Mouse (Mus musculus): ENCODE results near the gene Dcun1d2. TPM values are rescaled to one million over a fixed set of nuclear protein-coding genes. Genes with fewer than 3 reads are reported as not detected.
"Not testable (repeated sequence)": the region's sequence is repeated elsewhere in the genome, so short reads cannot be mapped to it uniquely, and the experiment has no call there.

Dcun1d2 gene
- polyA plus RNA-seq (2014; fragmentation: Nextera tagmentation; extraction: Ambion mirVana) = 36.8 and 39.5 TPM in 2 replicates

- Histone ChIP-seq H3K36me3 (ENCODE audit: control insufficient read depth, insufficient read depth, low read length) (peaks cover 4% of the 10 kb centered on the region; the same call in 1 of the 2 replicates), H3K4me3 (ENCODE audit: low read depth, low read length) (peak within 1 kb of the TSS; percentile 91), H3K9ac (replicated peaks; ENCODE audit: low read depth, low read length) (peak within 1 kb of the TSS; percentile 54), H3K4me1 (ENCODE audit: control insufficient read depth, insufficient read depth, low read length) (peaks cover 10% of the 10 kb centered on the region), H3K4me2 (ENCODE audit: low read depth, low read length) (peak within 1 kb of the TSS; percentile 97), H3K27me3 (ENCODE audit: control insufficient read depth, insufficient read depth, low read length) (no peaks in the 10 kb centered on the region), H3K27ac (ENCODE audit: low read depth, low read length) (peak within 1 kb of the TSS; percentile 81), H3K9me3 (ENCODE audit: control insufficient read depth, low read length) (no peaks in the 10 kb centered on the region)
- WGBS = under 1% methylated on average over 79 of the region's 79 CpGs
- peak; percentile 95 for ATAC-seq (ENCODE audit: low read depth)
Observed at GRCm38 (mm10) chr8:13287692-13288623, at the start of gene Dcun1d2, which contains the start of gene Tmco3. Dcun1d2 (minus strand) TSS chr8:13288131. Tmco3 (plus strand) TSS chr8:13288190.

- Histone ChIP-seq H3K27ac (ENCODE audit: low read depth, low read length) (0 out of 2 replicates have a peak overlapping the region, but pooled peaks have one; percentile 75), H3K9ac (replicated peaks; ENCODE audit: low read depth, low read length) (no peak overlapping the region)
Observed at GRCm38 (mm10) chr8:13337678-13338077, 49.7 kb upstream of the Dcun1d2 start.

GRCm38 (mm10) chr8:13337245-13337644 is 49.3 kb upstream of the Dcun1d2 start:
- not testable (repeated sequence) for H3K4me3 ChIP-seq (ENCODE audit: low read depth, low read length); H3K27me3 ChIP-seq (ENCODE audit: control insufficient read depth, insufficient read depth, low read length); ATAC-seq (ENCODE audit: low read depth); H3K4me2 ChIP-seq (ENCODE audit: low read depth, low read length); H3K4me1 ChIP-seq (ENCODE audit: control insufficient read depth, insufficient read depth, low read length); H3K27ac ChIP-seq (ENCODE audit: low read depth, low read length); H3K36me3 ChIP-seq (ENCODE audit: control insufficient read depth, insufficient read depth, low read length); H3K9ac ChIP-seq (replicated peaks; ENCODE audit: low read depth, low read length); H3K9me3 ChIP-seq (ENCODE audit: control insufficient read depth, low read length)
- WGBS = 95% methylated on average over 6 of the region's 6 CpGs

More at GRCm38 (mm10) chr8:13337678-13338077, 49.7 kb upstream of the Dcun1d2 start:
- no peaks in the 10 kb centered on the region for H3K9me3 ChIP-seq (ENCODE audit: control insufficient read depth, low read length)
- H3K4me2 ChIP-seq (ENCODE audit: low read depth, low read length) = peak overlapping the region; percentile 86
- H3K4me3 ChIP-seq (ENCODE audit: low read depth, low read length) = no peak overlapping the region
- H3K27me3 ChIP-seq (ENCODE audit: control insufficient read depth, insufficient read depth, low read length) = 0 out of 2 replicates have a peak, but pooled peaks cover 3% of the 10 kb centered on the region
- H3K36me3 ChIP-seq (ENCODE audit: control insufficient read depth, insufficient read depth, low read length) = no peaks in the 10 kb centered on the region; the same call in 1 of the 2 replicates
- peak; percentile 6; the same call in 1 of the 2 replicates for ATAC-seq (ENCODE audit: low read depth)
- 79% methylated on average over 3 of the region's 3 CpGs for WGBS
- peaks cover 8% of the 10 kb centered on the region; the same call in 1 of the 2 replicates for H3K4me1 ChIP-seq (ENCODE audit: control insufficient read depth, insufficient read depth, low read length)

GRCm38 (mm10) chr8:13334671-13335070 is 46.7 kb upstream of the Dcun1d2 start:
- no peaks in the 10 kb centered on the region for H3K9me3 ChIP-seq (ENCODE audit: control insufficient read depth, low read length)
- 41% methylated on average over 1 of the region's 1 CpGs for WGBS

GRCm38 (mm10) chr8:13326598-13326997 is 38.7 kb upstream of the Dcun1d2 start:
- Histone ChIP-seq H3K4me2 (ENCODE audit: low read depth, low read length) (no peak overlapping the region), H3K9ac (replicated peaks; ENCODE audit: low read depth, low read length) (no peak overlapping the region), H3K27ac (ENCODE audit: low read depth, low read length) (no peak overlapping the region), H3K27me3 (ENCODE audit: control insufficient read depth, insufficient read depth, low read length) (no peaks in the 10 kb centered on the region), H3K4me1 (ENCODE audit: control insufficient read depth, insufficient read depth, low read length) (no peaks in the 10 kb centered on the region), H3K4me3 (ENCODE audit: low read depth, low read length) (no peak overlapping the region), H3K9me3 (ENCODE audit: control insufficient read depth, low read length) (no peaks in the 10 kb centered on the region), H3K36me3 (ENCODE audit: control insufficient read depth, insufficient read depth, low read length) (peaks cover 4% of the 10 kb centered on the region; the same call in 1 of the 2 replicates)
- ATAC-seq (ENCODE audit: low read depth) = no peak
- 37% methylated on average over 5 of the region's 5 CpGs for WGBS

More at GRCm38 (mm10) chr8:13334671-13335070, 46.7 kb upstream of the Dcun1d2 start:
- H3K27me3 ChIP-seq (ENCODE audit: control insufficient read depth, insufficient read depth, low read length) = 0 out of 2 replicates have a peak, but pooled peaks cover 3% of the 10 kb centered on the region
- H3K4me3 ChIP-seq (ENCODE audit: low read depth, low read length) = no peak overlapping the region
- H3K27ac ChIP-seq (ENCODE audit: low read depth, low read length) = no peak overlapping the region
- peaks cover 2% of the 10 kb centered on the region; the same call in 1 of the 2 replicates for H3K4me1 ChIP-seq (ENCODE audit: control insufficient read depth, insufficient read depth, low read length)
- no peak overlapping the region for H3K4me2 ChIP-seq (ENCODE audit: low read depth, low read length)
- H3K9ac ChIP-seq (replicated peaks; ENCODE audit: low read depth, low read length) = no peak overlapping the region
- ATAC-seq (ENCODE audit: low read depth) = no peak
- no peaks in the 10 kb centered on the region for H3K36me3 ChIP-seq (ENCODE audit: control insufficient read depth, insufficient read depth, low read length)

GRCm38 (mm10) chr8:13316671-13317070 is 28.7 kb upstream of the Dcun1d2 start:
- no peak for ATAC-seq (ENCODE audit: low read depth)
- WGBS = 90% methylated on average over 10 of the region's 10 CpGs
- Histone ChIP-seq H3K4me1 (ENCODE audit: control insufficient read depth, insufficient read depth, low read length) (no peaks in the 10 kb centered on the region), H3K9me3 (ENCODE audit: control insufficient read depth, low read length) (no peaks in the 10 kb centered on the region), H3K4me2 (ENCODE audit: low read depth, low read length) (no peak overlapping the region), H3K27me3 (ENCODE audit: control insufficient read depth, insufficient read depth, low read length) (no peaks in the 10 kb centered on the region), H3K36me3 (ENCODE audit: control insufficient read depth, insufficient read depth, low read length) (peaks cover 30% of the 10 kb centered on the region), H3K27ac (ENCODE audit: low read depth, low read length) (no peak overlapping the region), H3K4me3 (ENCODE audit: low read depth, low read length) (no peak overlapping the region), H3K9ac (replicated peaks; ENCODE audit: low read depth, low read length) (no peak overlapping the region)

GRCm38 (mm10) chr8:13314922-13315321 is 27.0 kb upstream of the Dcun1d2 start:
- Histone ChIP-seq H3K27ac (ENCODE audit: low read depth, low read length) (no peak overlapping the region), H3K4me2 (ENCODE audit: low read depth, low read length) (no peak overlapping the region), H3K27me3 (ENCODE audit: control insufficient read depth, insufficient read depth, low read length) (no peaks in the 10 kb centered on the region), H3K9ac (replicated peaks; ENCODE audit: low read depth, low read length) (no peak overlapping the region), H3K9me3 (ENCODE audit: control insufficient read depth, low read length) (no peaks in the 10 kb centered on the region), H3K4me1 (ENCODE audit: control insufficient read depth, insufficient read depth, low read length) (no peaks in the 10 kb centered on the region), H3K36me3 (ENCODE audit: control insufficient read depth, insufficient read depth, low read length) (peaks cover 41% of the 10 kb centered on the region), H3K4me3 (ENCODE audit: low read depth, low read length) (no peak overlapping the region)
- no peak for ATAC-seq (ENCODE audit: low read depth)
- WGBS = 87% methylated on average over 3 of the region's 3 CpGs

- 84% methylated on average over 9 of the region's 9 CpGs for WGBS
- peaks cover 35% of the 10 kb centered on the region for H3K36me3 ChIP-seq (ENCODE audit: control insufficient read depth, insufficient read depth, low read length)
Observed at GRCm38 (mm10) chr8:13306916-13307315, 19.0 kb upstream of the Dcun1d2 start.

More at GRCm38 (mm10) chr8:13306916-13307315, 19.0 kb upstream of the Dcun1d2 start:
- H3K9ac ChIP-seq (replicated peaks; ENCODE audit: low read depth, low read length) = no peak overlapping the region
- H3K4me2 ChIP-seq (ENCODE audit: low read depth, low read length) = no peak overlapping the region
- no peak overlapping the region for H3K27ac ChIP-seq (ENCODE audit: low read depth, low read length)
- no peak for ATAC-seq (ENCODE audit: low read depth)
- H3K4me1 ChIP-seq (ENCODE audit: control insufficient read depth, insufficient read depth, low read length) = no peaks in the 10 kb centered on the region
- H3K27me3 ChIP-seq (ENCODE audit: control insufficient read depth, insufficient read depth, low read length) = no peaks in the 10 kb centered on the region
- no peak overlapping the region for H3K4me3 ChIP-seq (ENCODE audit: low read depth, low read length)
- no peaks in the 10 kb centered on the region for H3K9me3 ChIP-seq (ENCODE audit: control insufficient read depth, low read length)
